Mouse (Mus musculus) testis, adult 2 months (tissue): ENCODE data around the gene Nipal3. TPM values are rescaled to one million over a fixed set of nuclear protein-coding genes. Genes with fewer than 3 reads are reported as not detected.

Experiments
- H3K27ac ChIP-seq: fragments of 200-500 bp; 2 replicates; pipeline ENCODE4 v1.5.1; 2012; ENCODE audit warnings: low read depth, low read length; ENCODE audit not compliant: control insufficient read depth, insufficient read depth
- H3K27me3 ChIP-seq: fragments of 200-500 bp; 2 replicates; pipeline ENCODE4 v1.6.1; 2012; ENCODE audit warnings: mild to moderate bottlenecking, low read length, moderate library complexity; ENCODE audit not compliant: control insufficient read depth, insufficient read depth
- H3K36me3 ChIP-seq: fragments of 200-500 bp; 2 replicates; pipeline ENCODE4 v1.6.1; 2012; ENCODE audit warnings: mild to moderate bottlenecking, low read length; ENCODE audit not compliant: control insufficient read depth, insufficient read depth
- H3K4me1 ChIP-seq: fragments of 200-500 bp; 2 replicates; pipeline ENCODE4 v1.6.1; 2012; ENCODE audit warnings: low read length; ENCODE audit not compliant: control insufficient read depth, insufficient read depth
- H3K4me3 ChIP-seq: fragments of 200-500 bp; 2 replicates; pipeline ENCODE4 v1.5.1; 2012; ENCODE audit warnings: low read depth, mild to moderate bottlenecking, low read length, moderate library complexity, mixed read lengths; ENCODE audit not compliant: control insufficient read depth
- CTCF ChIP-seq: fragments of 200-500 bp; IDR thresholded peaks from 2 replicates; pipeline ENCODE4 v1.5.1; 2012; ENCODE audit warnings: low read depth, mild to moderate bottlenecking, inconsistent platforms, low read length, moderate library complexity; ENCODE audit not compliant: control insufficient read depth, insufficient read depth, insufficient replicate concordance
- POLR2A ChIP-seq: fragments of 200-500 bp; IDR thresholded peaks from 2 replicates; pipeline ENCODE4 v1.6.1; 2012; ENCODE audit warnings: low read depth, mild to moderate bottlenecking, inconsistent platforms, low read length, moderate library complexity; ENCODE audit not compliant: control insufficient read depth
- polyA plus RNA-seq: library from polyadenylated mRNA; depleted of rRNA; stranded (reverse); fragments of >200 nt; gene quantifications from 2 replicates; pipeline ENCODE4 v1.2.3, GENCODE M21; 2012

Gene Nipal3
- polyA plus RNA-seq, 1 experiment = 4.6 TPM

GRCm38 (mm10) chr4:135516351-135517316 lies 21.8 kb upstream of the Nipal3 start:
- Histone ChIP-seq H3K27me3 (no peaks in the 10 kb centered on the region), H3K4me3 (no peak overlapping the region), H3K4me1 (no peaks in the 10 kb centered on the region; the same call in 1 of the 2 replicates), H3K36me3 (no peaks in the 10 kb centered on the region), H3K27ac (no peak overlapping the region)
- TF ChIP-seq CTCF (peak; percentile 73; the same call in 1 of the 2 replicates), POLR2A (no peak)

GRCm38 (mm10) chr4:135514925-135515324 lies 20.1 kb upstream of the Nipal3 start:
- Histone ChIP-seq H3K27ac (no peak overlapping the region), H3K36me3 (no peaks in the 10 kb centered on the region), H3K27me3 (no peaks in the 10 kb centered on the region), H3K4me3 (no peak overlapping the region), H3K4me1 (no peaks in the 10 kb centered on the region; the same call in 1 of the 2 replicates)
- no peak for TF ChIP-seq CTCF
- TF ChIP-seq POLR2A = no peak

GRCm38 (mm10) chr4:135513865-135514264 lies 19.0 kb upstream of the Nipal3 start:
- TF ChIP-seq POLR2A (no peak), CTCF (no peak)
- H3K4me3 ChIP-seq = no peak overlapping the region
- no peaks in the 10 kb centered on the region for H3K27me3 ChIP-seq
- H3K27ac ChIP-seq = no peak overlapping the region
- no peaks in the 10 kb centered on the region for H3K36me3 ChIP-seq
- H3K4me1 ChIP-seq = peaks cover under 1% of the 10 kb centered on the region

GRCm38 (mm10) chr4:135509515-135509914 lies 14.7 kb upstream of the Nipal3 start:
- no peak overlapping the region for H3K27ac ChIP-seq
- no peaks in the 10 kb centered on the region for H3K27me3 ChIP-seq
- H3K36me3 ChIP-seq = no peaks in the 10 kb centered on the region
- no peak overlapping the region for H3K4me3 ChIP-seq
- peaks cover 10% of the 10 kb centered on the region for H3K4me1 ChIP-seq
- TF ChIP-seq CTCF (no peak), POLR2A (no peak)

GRCm38 (mm10) chr4:135508419-135509039 lies 13.7 kb upstream of the Nipal3 start:
- peaks cover 10% of the 10 kb centered on the region for H3K4me1 ChIP-seq
- no peak overlapping the region for H3K27ac ChIP-seq
- no peaks in the 10 kb centered on the region for H3K27me3 ChIP-seq
- H3K4me3 ChIP-seq = no peak overlapping the region
- TF ChIP-seq CTCF (peak; percentile 66; the same call in 1 of the 2 replicates), POLR2A (no peak)
- H3K36me3 ChIP-seq = no peaks in the 10 kb centered on the region

- Histone ChIP-seq H3K27ac (no peak overlapping the region), H3K4me1 (peaks cover 10% of the 10 kb centered on the region), H3K4me3 (peak overlapping the region; percentile 53), H3K36me3 (no peaks in the 10 kb centered on the region), H3K27me3 (no peaks in the 10 kb centered on the region)
- TF ChIP-seq POLR2A (no peak), CTCF (no peak)
Observed at GRCm38 (mm10) chr4:135507547-135508350, 12.9 kb upstream of the Nipal3 start.
